Mouse (Mus musculus): ENCODE results near the gene Pkd1l2.

The Pkd1l2 gene

DNA sequence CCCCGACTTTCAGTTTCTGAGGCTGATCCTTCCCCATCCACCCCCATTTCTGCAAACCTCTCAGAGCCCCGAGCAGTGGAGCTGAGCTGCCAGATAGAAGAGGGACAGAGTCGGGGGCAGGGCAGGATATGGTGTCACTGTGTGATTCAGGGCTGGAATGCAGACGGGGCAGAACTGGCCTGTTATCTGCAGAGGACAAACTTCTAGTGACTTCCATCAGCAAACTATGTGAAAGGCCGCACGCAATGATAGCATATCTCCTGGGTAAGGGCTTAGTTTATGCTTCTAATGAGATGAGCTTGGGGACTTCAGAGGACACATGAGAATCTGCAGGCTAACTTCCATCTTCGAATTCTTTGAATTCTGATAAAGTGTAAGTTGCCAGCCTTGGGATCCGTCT is 3.3 kb upstream of the Pkd1l2 start:
- DNase-seq (ENCODE audit: low spot score): no peak

DNA sequence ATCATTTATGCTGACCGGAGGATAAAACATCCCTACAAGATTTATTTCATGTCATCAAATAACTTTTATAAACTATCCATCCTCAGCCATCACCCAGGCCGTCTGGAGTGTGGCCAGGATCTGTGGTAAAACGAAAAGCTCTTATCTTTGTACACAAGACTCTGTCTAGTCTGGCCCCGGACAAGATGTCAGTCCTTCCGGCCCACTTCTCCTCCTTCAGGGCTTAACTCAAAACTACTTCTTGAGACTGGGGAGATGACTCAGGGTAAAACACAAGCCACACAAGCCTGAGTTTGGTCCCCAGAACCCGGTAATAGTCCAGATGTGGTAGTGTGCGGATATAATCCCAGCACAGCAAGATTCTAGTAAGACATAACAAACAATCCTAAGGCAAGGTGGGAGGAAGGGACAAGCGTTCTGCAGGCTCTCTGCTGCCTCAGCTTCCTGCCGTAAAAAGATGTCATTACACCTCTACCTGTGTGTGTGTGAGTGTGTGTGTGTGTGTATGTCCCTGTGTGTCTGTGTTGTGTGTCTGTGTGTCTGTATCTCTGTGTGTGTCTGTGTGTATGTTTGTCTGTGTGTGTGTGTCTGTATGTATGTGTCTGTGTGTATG is 804 bp upstream of the Pkd1l2 start:
- DNase-seq (ENCODE audit: low spot score): no peak

- no peak for DNase-seq (ENCODE audit: low spot score)
Measured at GRCm38 (mm10) chr8:117079652-117080051, 2.6 kb downstream of the Pkd1l2 start.

DNA sequence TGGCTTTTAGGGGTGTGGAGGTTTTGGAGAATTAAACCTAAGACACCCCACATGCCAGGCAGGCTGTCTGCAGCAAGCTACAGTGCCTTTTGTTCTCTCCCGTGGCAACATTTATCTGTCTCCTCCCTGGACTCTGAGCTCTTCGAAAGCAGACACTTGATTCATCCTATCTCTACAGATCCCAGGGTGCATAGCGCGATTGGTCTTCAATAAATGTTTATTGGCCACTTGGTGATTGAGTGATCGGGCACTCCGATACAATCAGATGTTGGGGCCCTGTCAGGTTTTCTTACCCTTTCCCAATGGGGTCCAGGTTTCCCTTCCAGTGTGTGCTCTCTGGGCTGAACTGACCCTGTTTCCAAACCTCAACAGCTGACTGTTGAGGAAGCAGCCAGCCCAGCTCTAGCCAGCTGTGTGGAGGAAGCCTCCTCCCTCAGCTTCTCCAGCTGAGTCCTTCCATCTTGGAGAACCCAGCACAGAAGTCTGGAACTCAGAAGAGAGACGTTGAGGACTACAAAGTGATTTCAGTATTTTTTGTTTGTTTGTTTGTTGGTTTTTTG is 3.8 kb downstream of the Pkd1l2 start:
- no peak for DNase-seq (ENCODE audit: low spot score)

DNA sequence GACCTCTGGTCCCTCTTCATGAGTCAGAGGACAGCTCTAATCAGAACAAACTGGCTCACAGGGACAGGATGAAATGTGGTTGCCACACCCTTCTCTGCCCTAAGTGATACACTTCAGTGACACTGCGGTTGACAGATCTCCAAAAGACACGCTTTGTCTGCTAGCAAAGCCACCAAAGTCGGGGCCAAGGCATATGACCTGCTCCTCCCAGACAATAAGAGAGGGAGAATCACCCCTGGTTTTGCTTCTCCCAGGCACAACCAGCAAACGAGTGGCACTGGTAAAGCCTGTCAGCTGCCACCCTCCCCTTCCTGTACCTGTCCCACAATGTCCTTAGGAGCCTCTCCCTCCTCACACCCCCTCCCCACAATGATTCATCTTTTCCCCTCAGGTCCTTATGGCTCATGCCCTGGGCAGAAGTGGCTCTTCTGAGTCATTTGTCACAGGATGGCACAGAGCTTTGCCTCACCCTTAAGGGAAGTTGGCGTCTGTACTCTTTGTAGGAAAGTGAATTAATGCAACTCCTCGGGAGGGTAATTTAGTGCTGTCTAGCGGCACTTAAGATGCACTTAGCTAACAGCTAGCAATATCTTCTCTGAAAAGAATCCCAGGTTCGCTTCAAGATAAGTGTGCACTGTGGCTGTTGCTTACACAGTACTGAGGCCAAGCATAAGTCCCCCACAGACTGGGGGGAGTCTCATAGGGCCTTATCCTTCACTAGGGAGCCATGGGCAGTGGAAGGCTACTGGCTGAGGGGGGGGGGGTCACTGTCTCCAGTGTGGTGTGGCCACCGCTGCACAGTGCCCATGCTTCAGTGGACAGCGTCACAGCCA is 7.7 kb downstream of the Pkd1l2 start:
- no peak for DNase-seq (ENCODE audit: low spot score)

- no peak for DNase-seq (ENCODE audit: low spot score)
Measured at GRCm38 (mm10) chr8:117069708-117070107, 12.5 kb downstream of the Pkd1l2 start.

- no peak for DNase-seq (ENCODE audit: low spot score)
Measured at GRCm38 (mm10) chr8:117068294-117068693, 14.0 kb downstream of the Pkd1l2 start.

DNA sequence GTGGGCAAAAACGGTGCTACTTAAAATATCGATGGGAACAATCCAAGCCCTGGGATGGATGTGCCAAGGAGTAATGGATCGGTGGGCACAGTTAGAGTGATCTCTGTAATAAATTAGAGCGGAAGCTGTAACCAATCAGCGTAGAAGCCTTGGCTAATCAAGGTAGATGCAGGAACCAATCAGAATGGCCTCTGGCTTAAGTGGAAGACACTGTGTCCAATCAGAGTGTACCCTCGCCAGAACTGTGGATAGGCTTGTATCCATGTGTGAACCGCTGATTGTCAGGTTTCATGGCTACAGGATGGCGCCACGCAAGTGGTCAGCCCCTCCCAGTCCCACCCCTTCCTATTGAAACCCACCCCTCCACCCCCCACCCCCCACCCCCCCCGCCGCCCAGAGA is 14.9 kb downstream of the Pkd1l2 start:
- DNase-seq (ENCODE audit: low spot score): no peak

DNA sequence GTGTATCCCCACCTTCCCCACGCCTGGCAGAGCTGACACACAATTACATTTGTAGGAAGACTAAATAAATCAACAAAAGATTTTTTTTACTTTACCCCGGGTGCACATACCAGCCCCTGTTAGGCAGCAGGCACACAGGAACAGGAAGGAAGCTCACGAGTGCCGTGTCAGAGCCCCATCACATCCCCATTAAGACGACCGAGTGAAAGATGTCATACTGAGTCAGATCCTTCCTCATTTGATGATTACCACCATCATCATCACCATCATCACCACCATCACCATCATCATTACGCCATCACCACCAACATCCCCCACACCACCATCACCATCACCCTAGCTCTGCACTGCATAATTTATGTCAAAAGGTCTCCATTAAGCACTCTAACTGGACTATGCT is 15.3 kb downstream of the Pkd1l2 start:
- no peak for DNase-seq (ENCODE audit: low spot score)

DNA sequence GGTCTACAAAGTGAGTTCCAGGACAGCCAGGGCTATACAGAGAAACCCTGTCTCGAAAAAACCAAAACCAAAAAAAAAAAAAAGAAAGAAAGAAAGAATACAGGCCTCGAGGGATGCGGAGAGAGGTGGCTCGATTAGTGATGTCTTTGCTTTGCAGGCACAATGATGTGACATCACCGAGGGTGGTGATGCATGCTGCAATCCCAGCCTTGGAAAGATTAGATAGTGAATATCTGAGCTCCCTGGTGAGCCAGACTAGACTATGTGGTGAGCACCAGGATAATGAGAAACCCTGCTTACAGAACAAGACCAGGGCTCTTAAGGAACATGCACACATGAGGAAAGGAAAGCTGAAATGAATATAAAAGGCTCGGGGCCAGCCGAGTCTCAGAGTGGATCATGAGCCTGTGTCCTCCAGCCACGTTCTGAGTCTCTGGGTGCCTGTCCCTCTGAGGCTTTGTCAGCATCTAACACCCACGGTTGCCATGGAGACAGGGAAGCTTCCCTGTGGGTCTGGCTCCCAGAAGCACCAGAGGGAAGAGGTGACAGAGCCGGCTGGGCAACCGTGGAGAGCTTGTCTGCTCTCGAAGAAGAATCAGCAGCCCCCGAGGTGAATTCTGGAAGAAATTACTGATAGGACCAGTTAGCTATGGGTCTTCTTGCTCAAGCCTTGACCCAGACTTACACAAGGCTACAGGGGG is 20.9 kb downstream of the Pkd1l2 start:
- no peak for DNase-seq (ENCODE audit: low spot score)

DNA sequence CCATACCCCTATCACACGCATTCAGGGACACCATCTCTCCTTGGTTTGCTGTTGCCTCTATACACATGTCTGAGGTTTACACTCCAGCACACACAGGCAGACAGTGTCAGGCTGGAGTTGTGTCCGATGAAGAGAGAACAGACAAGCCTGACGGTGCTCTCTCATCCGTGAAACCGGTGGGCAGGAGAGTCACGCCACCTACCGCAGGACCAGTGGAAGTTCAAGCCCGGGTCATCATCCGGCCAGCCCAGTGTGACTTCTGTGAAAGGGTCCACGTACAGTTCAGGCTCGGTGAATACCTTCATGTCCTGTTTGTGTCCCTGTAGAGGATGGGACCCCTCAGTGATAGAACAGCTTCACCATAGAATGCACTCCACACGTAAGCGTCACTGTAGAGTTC is 21.9 kb downstream of the Pkd1l2 start:
- no peak for DNase-seq (ENCODE audit: low spot score)

- DNase-seq (ENCODE audit: low spot score): no peak
Measured at GRCm38 (mm10) chr8:117059021-117059420, 23.2 kb downstream of the Pkd1l2 start.

DNA sequence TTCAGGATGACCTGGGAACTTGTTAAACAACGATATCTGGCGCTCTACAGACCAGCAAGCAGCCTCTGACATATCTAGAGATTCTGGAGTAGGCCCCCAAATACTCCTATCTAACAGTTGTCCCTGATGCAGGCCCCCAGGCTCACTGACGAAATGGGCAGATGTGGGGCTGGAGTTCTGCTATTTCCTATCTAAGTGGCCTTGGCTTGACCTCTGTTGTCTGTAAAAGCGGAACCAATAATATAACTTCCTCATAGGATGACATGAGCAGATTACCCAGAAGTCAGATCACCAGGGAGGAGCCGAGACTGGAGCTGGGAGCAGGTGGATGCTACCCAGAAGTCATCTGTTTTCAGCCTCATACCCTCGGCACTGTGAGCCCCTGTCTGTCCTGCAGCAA is 27.2 kb downstream of the Pkd1l2 start:
- DNase-seq (ENCODE audit: low spot score): no peak

- DNase-seq (ENCODE audit: low spot score): no peak
Measured at GRCm38 (mm10) chr8:117054146-117054545, 28.1 kb downstream of the Pkd1l2 start.

GRCm38 (mm10) chr8:117053135-117054079 is 28.8 kb downstream of the Pkd1l2 start:
- no peak for DNase-seq (ENCODE audit: low spot score)

DNA sequence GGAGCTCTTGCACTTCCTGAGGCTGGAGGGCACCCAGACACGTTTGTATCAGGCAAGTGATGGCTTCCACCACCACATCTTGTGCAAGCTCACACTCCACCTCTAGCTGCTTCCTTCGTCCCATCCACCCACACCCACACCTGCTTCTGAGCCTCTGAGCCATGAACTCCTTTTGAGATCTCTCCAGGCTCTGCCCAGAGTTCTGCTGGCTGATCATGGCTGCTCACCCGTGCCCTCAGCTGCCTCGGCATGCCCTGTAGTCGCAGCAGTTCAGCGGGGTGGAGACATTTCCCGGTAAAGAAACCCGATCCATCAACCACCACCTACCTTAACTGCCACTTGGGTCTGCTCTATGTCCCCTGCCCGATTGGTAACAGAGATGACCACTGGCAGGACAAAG is 30.9 kb downstream of the Pkd1l2 start:
- DNase-seq (ENCODE audit: low spot score): no peak

DNA sequence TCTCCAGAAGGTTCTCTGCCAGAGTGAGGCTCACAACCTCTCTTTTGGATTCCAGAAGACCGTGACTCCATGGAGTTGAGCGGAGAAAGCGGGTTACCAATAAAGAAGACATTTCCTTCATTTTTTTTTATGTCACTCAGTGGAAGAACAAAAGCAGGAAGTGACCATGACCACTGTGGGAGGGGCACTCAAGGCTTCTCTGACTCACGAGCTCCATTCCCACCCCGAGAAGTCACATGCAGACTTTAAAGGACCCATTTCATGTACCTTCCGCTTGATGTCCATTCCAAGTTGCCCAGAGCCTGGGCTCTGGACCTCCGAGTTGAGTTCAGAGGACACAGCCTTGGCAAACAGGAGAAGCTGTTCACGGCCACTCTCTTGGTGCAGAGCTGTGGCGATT is 31.5 kb downstream of the Pkd1l2 start:
- no peak for DNase-seq (ENCODE audit: low spot score)

- DNase-seq (ENCODE audit: low spot score): no peak
Measured at GRCm38 (mm10) chr8:117049444-117049843, 32.8 kb downstream of the Pkd1l2 start.

DNA sequence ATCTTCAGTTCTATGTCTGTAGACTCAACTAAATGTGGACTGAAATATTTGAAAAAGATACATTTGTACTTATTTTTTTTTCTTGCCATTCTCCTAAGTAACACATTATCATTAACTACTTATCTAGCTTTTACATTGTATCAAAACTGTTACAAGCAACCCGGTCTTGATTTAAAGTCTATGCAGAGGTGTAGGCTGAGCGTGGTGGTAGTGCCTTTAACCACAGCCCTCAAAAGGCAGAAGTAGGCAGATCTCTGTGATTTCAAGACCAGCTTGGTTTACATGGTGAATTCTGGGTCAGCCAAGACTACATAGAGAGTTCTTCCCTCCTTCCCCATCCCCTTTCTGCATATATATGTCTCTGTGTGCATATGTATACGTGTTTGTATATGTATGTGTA is 38.7 kb downstream of the Pkd1l2 start:
- no peak for DNase-seq (ENCODE audit: low spot score)

DNA sequence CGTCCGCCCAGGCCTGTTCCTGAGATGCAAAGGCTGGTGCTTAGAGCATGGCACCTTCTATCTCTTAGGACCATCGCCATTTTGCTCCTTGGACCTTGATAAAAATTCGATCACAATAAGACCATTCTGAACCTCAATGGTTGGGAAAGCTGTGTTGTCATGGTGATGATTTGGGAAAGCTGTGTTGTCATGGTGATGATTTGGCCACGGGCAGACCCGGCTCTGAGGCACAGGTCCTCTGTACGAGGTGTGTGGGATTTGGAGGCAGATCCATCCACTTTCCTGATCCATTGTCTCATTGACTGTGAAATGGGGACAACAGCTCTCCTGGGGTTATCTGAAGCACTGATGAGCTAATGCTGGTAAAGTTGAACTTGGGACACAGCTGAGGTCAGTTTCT is 42.4 kb downstream of the Pkd1l2 start:
- DNase-seq (ENCODE audit: low spot score): no peak

DNA sequence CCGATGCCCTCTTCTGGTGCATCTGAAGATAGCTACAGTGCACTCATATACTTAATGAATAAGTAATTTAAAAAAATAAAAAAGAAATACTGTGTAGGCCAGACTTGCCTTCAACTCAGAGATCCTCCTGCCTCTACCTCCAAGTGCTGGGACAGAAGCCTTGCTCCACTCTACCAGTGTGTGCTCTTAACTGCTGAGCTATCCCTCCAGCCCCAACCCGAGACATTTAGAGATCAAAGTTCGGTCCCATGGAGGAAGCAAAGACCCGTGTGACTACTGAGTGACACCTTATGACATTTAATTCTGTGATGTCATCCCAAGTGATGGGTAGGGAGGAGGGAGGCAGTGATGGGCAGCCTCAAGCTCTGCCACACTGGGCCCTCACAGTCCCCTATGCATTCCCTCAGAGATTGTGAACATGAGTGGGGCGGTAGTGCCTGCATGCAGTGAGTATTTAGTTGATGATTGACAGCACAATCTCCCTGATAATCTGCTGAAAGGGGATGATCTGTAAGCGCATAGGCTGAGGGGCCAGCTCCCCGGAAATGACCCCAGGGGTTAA is 44.8 kb downstream of the Pkd1l2 start:
- no peak for DNase-seq (ENCODE audit: low spot score)
